Mouse (Mus musculus) olfactory bulb, adult 2 months (tissue): Measurements from ENCODE around the gene Spint2. TPM values are rescaled to one million over a fixed set of nuclear protein-coding genes. Genes with fewer than 3 reads are reported as not detected.

Experiments used
- H3K27ac ChIP-seq: fragments of 200-500 bp; 2 replicates; pipeline ENCODE4 v1.5.1; 2012; ENCODE audit warnings: low read depth, low read length; ENCODE audit not compliant: insufficient read depth
- H3K4me1 ChIP-seq: fragments of 200-500 bp; 2 replicates; pipeline ENCODE4 v1.6.1; 2012; ENCODE audit warnings: low read length; ENCODE audit not compliant: control insufficient read depth, insufficient read depth
- H3K4me3 ChIP-seq: fragments of 200-500 bp; 2 replicates; pipeline ENCODE4 v1.5.1; 2012; ENCODE audit warnings: mild to moderate bottlenecking, low read depth, low read length, moderate library complexity; ENCODE audit not compliant: insufficient read depth
- CTCF ChIP-seq: fragments of 200-500 bp; IDR thresholded peaks from 2 replicates; pipeline ENCODE4 v1.5.1; 2012; ENCODE audit warnings: low read depth, mild to moderate bottlenecking, low read length, moderate library complexity; ENCODE audit not compliant: insufficient read depth
- POLR2A ChIP-seq: fragments of 200-500 bp; IDR thresholded peaks from 2 replicates; pipeline ENCODE4 v1.6.1; 2012; ENCODE audit warnings: mild to moderate bottlenecking, low read depth, low read length, moderate library complexity; ENCODE audit not compliant: insufficient read depth
- WGBS: fragments of 180-500 bp; shearing (Covaris S2); methylation state at CpG from one replicate; pipeline ENCODE4 v1.1.7; 2018; 5-methylcytosine and 5-hydroxymethylcytosine counted together
- polyA plus RNA-seq: library from polyadenylated mRNA; stranded (reverse); fragments of >200 nt; gene quantifications from 2 replicates; pipeline ENCODE4 v1.2.4, GENCODE M21; 2012; ENCODE audit warnings: low replicate concordance; ENCODE audit not compliant: missing spikeins, insufficient read depth, insufficient read length

Gene Spint2
- polyA plus RNA-seq, 1 experiment: not detected

- Histone ChIP-seq H3K27ac (peak overlapping the region; percentile 90), H3K4me1 (peaks cover 20% of the 10 kb centered on the region), H3K4me3 (peak overlapping the region; percentile 88)
- TF ChIP-seq CTCF (no peak), POLR2A (no peak)
- 2% methylated on average over 41 of the region's 48 CpGs for WGBS
These were observed 23.0 kb upstream of the Spint2 start for GRCm38 (mm10) chr7:29304463-29305262.

GRCm38 (mm10) chr7:29303738-29304462 lies 22.2 kb upstream of the Spint2 start, which contains the start of gene Dpf1:
Dpf1 (plus strand) TSS chr7:29303951.
- under 1% methylated on average over 56 of the region's 67 CpGs for WGBS
- TF ChIP-seq CTCF (no peak), POLR2A (peak; percentile 75)
- Histone ChIP-seq H3K4me1 (peaks cover 20% of the 10 kb centered on the region), H3K27ac (peak within 1 kb of the TSS; percentile 90), H3K4me3 (peak within 1 kb of the TSS; percentile 88)

- H3K4me1 ChIP-seq: peaks cover 20% of the 10 kb centered on the region
- no peak overlapping the region for H3K27ac ChIP-seq
- TF ChIP-seq CTCF: no peak
- WGBS: 71% methylated on average over 7 of the region's 7 CpGs
- no peak overlapping the region for H3K4me3 ChIP-seq
These were observed 20.9 kb upstream of the Spint2 start for GRCm38 (mm10) chr7:29302641-29303040.

GRCm38 (mm10) chr7:29301127-29301566 lies 19.4 kb upstream of the Spint2 start:
- Histone ChIP-seq H3K27ac (no peak overlapping the region), H3K4me3 (no peak overlapping the region), H3K4me1 (peaks cover 14% of the 10 kb centered on the region)
- TF ChIP-seq POLR2A (no peak), CTCF (peak; percentile 70)
- WGBS: 6% methylated on average over 7 of the region's 7 CpGs

GRCm38 (mm10) chr7:29296998-29297397 lies 15.3 kb upstream of the Spint2 start:
- no peak overlapping the region for H3K4me3 ChIP-seq
- 0 out of 2 replicates have a peak, but pooled peaks cover 6% of the 10 kb centered on the region for H3K4me1 ChIP-seq
- TF ChIP-seq POLR2A (no peak), CTCF (no peak)
- no peak overlapping the region for H3K27ac ChIP-seq
- 9% methylated on average over 10 of the region's 10 CpGs for WGBS

GRCm38 (mm10) chr7:29295861-29296647 lies 14.3 kb upstream of the Spint2 start:
- 83% methylated on average over 24 of the region's 24 CpGs for WGBS
- H3K27ac ChIP-seq: no peak overlapping the region
- no peak overlapping the region for H3K4me3 ChIP-seq
- 0 out of 2 replicates have a peak, but pooled peaks cover 4% of the 10 kb centered on the region for H3K4me1 ChIP-seq
- TF ChIP-seq POLR2A: no peak
- TF ChIP-seq CTCF: no peak

GRCm38 (mm10) chr7:29294111-29294761 lies 12.5 kb upstream of the Spint2 start:
- Histone ChIP-seq H3K4me1 (peaks cover 6% of the 10 kb centered on the region), H3K4me3 (no peak overlapping the region), H3K27ac (no peak overlapping the region)
- no peak for TF ChIP-seq CTCF
- TF ChIP-seq POLR2A: no peak
- WGBS: 86% methylated on average over 13 of the region's 13 CpGs
